In the genomic region with DNA sequence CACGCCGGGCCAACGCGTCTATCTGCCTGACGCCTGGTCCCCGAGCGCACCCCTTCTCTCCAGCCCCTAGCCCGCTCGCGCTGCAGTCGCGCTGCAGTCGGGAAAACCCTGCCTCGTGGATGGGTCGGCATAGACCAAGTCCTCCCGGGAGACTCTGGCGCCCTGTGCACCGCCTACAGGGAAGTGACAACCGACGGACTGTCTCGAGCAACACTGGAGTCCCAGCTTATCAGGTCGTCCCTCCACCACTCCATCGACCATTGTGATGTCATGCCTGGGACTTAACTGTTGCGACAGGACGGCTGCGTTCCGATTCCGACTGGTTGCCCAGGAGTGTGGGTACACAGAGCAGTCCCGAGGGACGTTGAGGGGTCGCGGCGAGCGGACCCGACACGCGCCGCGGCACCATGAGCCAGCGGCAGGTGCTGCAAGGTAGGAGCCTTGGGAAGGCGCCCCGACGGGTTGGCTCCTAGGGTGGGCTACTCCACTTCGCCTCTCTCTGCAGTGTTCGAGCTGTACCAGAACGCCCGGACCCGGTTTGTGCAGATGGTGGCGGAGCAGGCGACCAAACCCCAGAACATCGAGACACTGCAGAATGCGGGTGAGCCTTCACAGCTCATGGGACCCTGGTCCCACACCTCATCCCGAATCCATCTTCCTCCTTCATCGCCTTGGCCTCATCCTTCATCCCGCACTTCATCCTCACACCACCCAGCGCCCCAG, we compare ENCODE assay signal across 8 mouse cellular contexts. TPM values are rescaled to one million over a fixed set of nuclear protein-coding genes. Genes with fewer than 3 reads are reported as not detected.
DNase-seq lines count a peak whose midpoint lies in the region; ATAC-seq and TF ChIP-seq lines count a peak whose summit lies in the region.

No protein-coding gene starts in this region.

- peaks cover 10% of the 10 kb centered on the region; the same call in 1 of the 2 replicates for H3K4me1 ChIP-seq in thymus, adult 2 months (replicated peaks; ENCODE audit: control insufficient read depth, insufficient read depth, low read length)
- peaks cover 11% of the 10 kb centered on the region for H3K4me1 ChIP-seq in heart, embryonic 16.5 days (ENCODE audit: control insufficient read depth, insufficient read depth, low read length)
- peaks cover 20% of the 10 kb centered on the region for H3K4me1 ChIP-seq in neural tube, embryonic 13.5 days (replicated peaks)

- peak overlapping the region; percentile 57 for H3K4me2 ChIP-seq in heart, embryonic 16.5 days (ENCODE audit: low read depth, low read length)
- no peak overlapping the region for H3K4me2 ChIP-seq in neural tube, embryonic 13.5 days

- DNase-seq in embryo, embryonic 10 days (ENCODE audit: low spot score) = peak; percentile 50
- DNase-seq in embryo, embryonic 9.5 days (ENCODE audit: extremely low spot score) = no peak
- peak; percentile 17 to 25 for DNase-seq in thymus, postnatal 36 days
- no peak for DNase-seq in thymus, adult 2 months
- peak; percentile 26 for DNase-seq in liver
- no peak for DNase-seq in spleen, postnatal 14 days (ENCODE audit: low spot score in 2 of 2)

- no peak overlapping the region for H3K27ac ChIP-seq in thymus, adult 2 months (ENCODE audit: control insufficient read depth, insufficient read depth, low read length)
- no peak overlapping the region for H3K27ac ChIP-seq in heart, embryonic 16.5 days (ENCODE audit: low read length)
- no peak overlapping the region for H3K27ac ChIP-seq in neural tube, embryonic 13.5 days (replicated peaks)

- TF ChIP-seq POLR2A in thymus, adult 2 months (IDR thresholded peaks at IDR 0.05; ENCODE audit: control insufficient read depth, extremely low read depth, insufficient read depth, low read length, poor library complexity) = no peak

- WGBS in thymus, adult 2 months = 5% methylated on average over 56 of the region's 56 CpGs
- WGBS in heart, embryonic 16.5 days = 2% methylated on average over 56 of the region's 56 CpGs
- WGBS in neural tube, embryonic 13.5 days = under 1% methylated on average over 56 of the region's 56 CpGs

- H3K4me3 ChIP-seq in thymus, adult 2 months (ENCODE audit: control insufficient read depth, insufficient read depth, low read length) = no peak overlapping the region
- H3K4me3 ChIP-seq in heart, embryonic 16.5 days (ENCODE audit: low read length) = peak overlapping the region; percentile 29
- peak overlapping the region; percentile 11 for H3K4me3 ChIP-seq in neural tube, embryonic 13.5 days

- peaks cover 27% of the 10 kb centered on the region; the same call in 1 of the 2 replicates for H3K27me3 ChIP-seq in thymus, adult 2 months (ENCODE audit: control insufficient read depth, insufficient read depth, low read length)
- H3K27me3 ChIP-seq in heart, embryonic 16.5 days (ENCODE audit: control insufficient read depth, insufficient read depth, low read length) = peaks cover 49% of the 10 kb centered on the region
- H3K27me3 ChIP-seq in neural tube, embryonic 13.5 days = peaks cover 82% of the 10 kb centered on the region

- no peaks in the 10 kb centered on the region for H3K9me3 ChIP-seq in heart, embryonic 16.5 days (replicated peaks; ENCODE audit: control insufficient read depth, low read length)
- H3K9me3 ChIP-seq in neural tube, embryonic 13.5 days = no peaks in the 10 kb centered on the region

- TF ChIP-seq CTCF in thymus, adult 2 months (IDR thresholded peaks at IDR 0.05; ENCODE audit: borderline replicate concordance, control insufficient read depth, extremely low read depth, insufficient read depth, low read length, poor library complexity) = no peak

- no peak overlapping the region for H3K9ac ChIP-seq in heart, embryonic 16.5 days (ENCODE audit: low read length)
- H3K9ac ChIP-seq in neural tube, embryonic 13.5 days = no peak overlapping the region

- no peaks in the 10 kb centered on the region for H3K36me3 ChIP-seq in thymus, adult 2 months (ENCODE audit: control insufficient read depth, insufficient read depth, low read length)
- no peaks in the 10 kb centered on the region for H3K36me3 ChIP-seq in heart, embryonic 16.5 days (ENCODE audit: control insufficient read depth, insufficient read depth)
- H3K36me3 ChIP-seq in neural tube, embryonic 13.5 days = no peaks in the 10 kb centered on the region

- ATAC-seq in heart, embryonic 16.5 days (replicated peaks; ENCODE audit: extremely low read depth, insufficient read depth, low FRiP score) = no peak
- ATAC-seq in neural tube, embryonic 13.5 days (ENCODE audit: low read depth) = no peak

RNA-seq across cellular contexts. Expression of gene Spag6, which starts 5.0 kb away (rescaled TPM):
- 0.26 TPM in 1 of 2 replicates, not detected in the other for polyA plus RNA-seq in thymus, adult 2 months (2012; rRNA removed)
- 0.26 TPM in 1 of 2 replicates, not detected in the other for polyA plus RNA-seq in heart, embryonic 16.5 days (2015; fragmentation: Nextera tagmentation; extraction: Ambion mirVana)
- not detected in 2 replicates for polyA plus RNA-seq in neural tube, embryonic 13.5 days (2015; fragmentation: Nextera tagmentation; extraction: Ambion mirVana)

RNA-seq across cellular contexts. Expression of gene Bmi1, which starts 22.0 kb away (rescaled TPM):
- 13.7 and 14.3 TPM in 2 replicates for polyA plus RNA-seq in thymus, adult 2 months (2012; rRNA removed)
- 13.8 and 15.8 TPM in 2 replicates for polyA plus RNA-seq in heart, embryonic 16.5 days (2015; fragmentation: Nextera tagmentation; extraction: Ambion mirVana)
- 34.2 and 40.7 TPM in 2 replicates for polyA plus RNA-seq in neural tube, embryonic 13.5 days (2015; fragmentation: Nextera tagmentation; extraction: Ambion mirVana)

RNA-seq across cellular contexts. Expression of gene Commd3, which starts 26.6 kb away (rescaled TPM):
- 55.8 and 57.8 TPM in 2 replicates for polyA plus RNA-seq in thymus, adult 2 months (2012; rRNA removed)
- polyA plus RNA-seq in heart, embryonic 16.5 days (2015; fragmentation: Nextera tagmentation; extraction: Ambion mirVana) = 194 and 201 TPM in 2 replicates
- 210 and 220 TPM in 2 replicates for polyA plus RNA-seq in neural tube, embryonic 13.5 days (2015; fragmentation: Nextera tagmentation; extraction: Ambion mirVana)

Comparison
In these comparisons a context has a peak if more than half of its experiments do, and no peak if none do; other contexts are left out.
1. DNase-seq: peak in embryo, embryonic 10 days (single experiment), thymus, postnatal 36 days (2 of 2) and liver (single experiment); none in embryo, embryonic 9.5 days (single experiment), thymus, adult 2 months (single experiment) and spleen, postnatal 14 days (0 of 2).